Mouse (Mus musculus): ENCODE measurements around the gene Galnt2. TPM values are rescaled to one million over a fixed set of nuclear protein-coding genes. Genes with fewer than 3 reads are reported as not detected.

Gene Galnt2
- polyA plus RNA-seq, 1 experiment, result 17.6 TPM

- DNase-seq, result no peak
Measured at GRCm38 (mm10) chr8:124340360-124341068, 109.3 kb downstream of the Galnt2 start.

GRCm38 (mm10) chr8:124343151-124343550 lies 112.0 kb downstream of the Galnt2 start:
- TF ChIP-seq POLR2A (IDR thresholded peaks at IDR 0.05; ENCODE audit: borderline replicate concordance, extremely low read depth, low read depth, low read length), result no peak
- no peak for TF ChIP-seq CTCF (IDR thresholded peaks at IDR 0.05; ENCODE audit: insufficient read depth, low read length)
- H3K4me3 ChIP-seq (replicated peaks; ENCODE audit: extremely low read depth, low read depth, low read length), result no peak overlapping the region
- 0 out of 2 replicates have a peak, but pooled peaks cover 3% of the 10 kb centered on the region for H3K4me1 ChIP-seq (ENCODE audit: control insufficient read depth, insufficient read depth, low read length)
- 91% methylated on average over 15 of the region's 15 CpGs for WGBS
- DNase-seq, result no peak

More at GRCm38 (mm10) chr8:124340360-124341068, 109.3 kb downstream of the Galnt2 start:
- H3K4me3 ChIP-seq (replicated peaks; ENCODE audit: extremely low read depth, low read depth, low read length), result no peak overlapping the region
- WGBS, result 70% methylated on average over 17 of the region's 17 CpGs
- H3K4me1 ChIP-seq (ENCODE audit: control insufficient read depth, insufficient read depth, low read length), result 0 out of 2 replicates have a peak, but pooled peaks cover 3% of the 10 kb centered on the region
- TF ChIP-seq CTCF (IDR thresholded peaks at IDR 0.05; ENCODE audit: insufficient read depth, low read length) (no peak), POLR2A (IDR thresholded peaks at IDR 0.05; ENCODE audit: borderline replicate concordance, extremely low read depth, low read depth, low read length) (no peak)

- Histone ChIP-seq H3K4me1 (ENCODE audit: control insufficient read depth, insufficient read depth, low read length) (0 out of 2 replicates have a peak, but pooled peaks cover 3% of the 10 kb centered on the region), H3K4me3 (replicated peaks; ENCODE audit: extremely low read depth, low read depth, low read length) (no peak overlapping the region)
- TF ChIP-seq CTCF (IDR thresholded peaks at IDR 0.05; ENCODE audit: insufficient read depth, low read length) (no peak), POLR2A (IDR thresholded peaks at IDR 0.05; ENCODE audit: borderline replicate concordance, extremely low read depth, low read depth, low read length) (no peak)
- no peak for DNase-seq
- 78% methylated on average over 12 of the region's 12 CpGs for WGBS
Measured at GRCm38 (mm10) chr8:124343991-124344390, 112.8 kb downstream of the Galnt2 start.

GRCm38 (mm10) chr8:124345098-124345497 lies 113.9 kb downstream of the Galnt2 start:
- DNase-seq, result no peak
- WGBS, result 56% methylated on average over 10 of the region's 10 CpGs
- Histone ChIP-seq H3K4me1 (ENCODE audit: control insufficient read depth, insufficient read depth, low read length) (0 out of 2 replicates have a peak, but pooled peaks cover 3% of the 10 kb centered on the region), H3K4me3 (replicated peaks; ENCODE audit: extremely low read depth, low read depth, low read length) (no peak overlapping the region)
- no peak for TF ChIP-seq CTCF (IDR thresholded peaks at IDR 0.05; ENCODE audit: insufficient read depth, low read length)
- TF ChIP-seq POLR2A (IDR thresholded peaks at IDR 0.05; ENCODE audit: borderline replicate concordance, extremely low read depth, low read depth, low read length), result no peak

GRCm38 (mm10) chr8:124346852-124347523 lies 115.8 kb downstream of the Galnt2 start:
- Histone ChIP-seq H3K4me1 (ENCODE audit: control insufficient read depth, insufficient read depth, low read length) (no peaks in the 10 kb centered on the region), H3K4me3 (replicated peaks; ENCODE audit: extremely low read depth, low read depth, low read length) (no peak overlapping the region)
- TF ChIP-seq CTCF (IDR thresholded peaks at IDR 0.05; ENCODE audit: insufficient read depth, low read length) (peak; percentile 82), POLR2A (IDR thresholded peaks at IDR 0.05; ENCODE audit: borderline replicate concordance, extremely low read depth, low read depth, low read length) (no peak)
- WGBS, result 41% methylated on average over 19 of the region's 19 CpGs
- DNase-seq, result peak; percentile 59

- WGBS, result 54% methylated on average over 1 of the region's 1 CpGs
- no peaks in the 10 kb centered on the region for H3K4me1 ChIP-seq (ENCODE audit: control insufficient read depth, insufficient read depth, low read length)
- no peak overlapping the region for H3K4me3 ChIP-seq (replicated peaks; ENCODE audit: extremely low read depth, low read depth, low read length)
- TF ChIP-seq POLR2A (IDR thresholded peaks at IDR 0.05; ENCODE audit: borderline replicate concordance, extremely low read depth, low read depth, low read length) (no peak), CTCF (IDR thresholded peaks at IDR 0.05; ENCODE audit: insufficient read depth, low read length) (no peak)
- DNase-seq, result no peak
Measured at GRCm38 (mm10) chr8:124348087-124348486, 116.9 kb downstream of the Galnt2 start.

GRCm38 (mm10) chr8:124349663-124350062 lies 118.5 kb downstream of the Galnt2 start:
- WGBS, result 36% methylated on average over 7 of the region's 7 CpGs
- DNase-seq, result peak; percentile 85
- H3K4me1 ChIP-seq (ENCODE audit: control insufficient read depth, insufficient read depth, low read length), result no peaks in the 10 kb centered on the region

GRCm38 (mm10) chr8:124351636-124352035 lies 120.4 kb downstream of the Galnt2 start:
- TF ChIP-seq CTCF (IDR thresholded peaks at IDR 0.05; ENCODE audit: insufficient read depth, low read length) (no peak), POLR2A (IDR thresholded peaks at IDR 0.05; ENCODE audit: borderline replicate concordance, extremely low read depth, low read depth, low read length) (no peak)
- Histone ChIP-seq H3K4me1 (ENCODE audit: control insufficient read depth, insufficient read depth, low read length) (no peaks in the 10 kb centered on the region), H3K4me3 (replicated peaks; ENCODE audit: extremely low read depth, low read depth, low read length) (no peak overlapping the region)
- 64% methylated on average over 5 of the region's 5 CpGs for WGBS
- DNase-seq, result no peak

More at GRCm38 (mm10) chr8:124349663-124350062, 118.5 kb downstream of the Galnt2 start:
- TF ChIP-seq POLR2A (IDR thresholded peaks at IDR 0.05; ENCODE audit: borderline replicate concordance, extremely low read depth, low read depth, low read length) (no peak), CTCF (IDR thresholded peaks at IDR 0.05; ENCODE audit: insufficient read depth, low read length) (peak; percentile 88)
- H3K4me3 ChIP-seq (replicated peaks; ENCODE audit: extremely low read depth, low read depth, low read length), result no peak overlapping the region

- TF ChIP-seq CTCF (IDR thresholded peaks at IDR 0.05; ENCODE audit: insufficient read depth, low read length) (no peak), POLR2A (IDR thresholded peaks at IDR 0.05; ENCODE audit: borderline replicate concordance, extremely low read depth, low read depth, low read length) (no peak)
- DNase-seq, result no peak
- 76% methylated on average over 3 of the region's 3 CpGs for WGBS
- Histone ChIP-seq H3K4me1 (ENCODE audit: control insufficient read depth, insufficient read depth, low read length) (no peaks in the 10 kb centered on the region), H3K4me3 (replicated peaks; ENCODE audit: extremely low read depth, low read depth, low read length) (no peak overlapping the region)
Measured at GRCm38 (mm10) chr8:124360911-124361310, 129.7 kb downstream of the Galnt2 start.
